Comparison of ENCODE assay signal across 18 mouse cellular contexts in genomic region chr9:102255803-102256202, GRCm38 (mm10).
DNase-seq lines count a peak whose midpoint lies in the region; ATAC-seq and TF ChIP-seq lines count a peak whose summit lies in the region.
"Had no signal": no experiment of that assay in that cellular context is flagged by ENCODE, and none has a peak within 500 bp of the region (broad histone marks: within the 10 kb centered on the region; RNA-seq: fewer than 3 reads in every experiment).

No protein-coding gene starts in this region.

- ATAC-seq in forebrain, postnatal 0 days = peak; percentile 40; the same call in 1 of the 2 replicates
- no peak for ATAC-seq in forebrain, embryonic 15.5 days (replicated peaks)
- no peak for ATAC-seq in midbrain, embryonic 11.5 days (ENCODE audit: low FRiP score)
- ATAC-seq in midbrain, embryonic 16.5 days = no peak
- ATAC-seq in intestine, postnatal 0 days = no peak
- ATAC-seq: forebrain, embryonic 14.5 days; hindbrain, postnatal 0 days had no signal

- H3K27me3 ChIP-seq in forebrain, postnatal 0 days (ENCODE audit: insufficient read depth, low read length) = peaks cover 3% of the 10 kb centered on the region; the same call in 1 of the 2 replicates
- peaks cover 17% of the 10 kb centered on the region; the same call in 1 of the 2 replicates for H3K27me3 ChIP-seq in forebrain, embryonic 15.5 days
- H3K27me3 ChIP-seq in midbrain, embryonic 11.5 days (ENCODE audit: control insufficient read depth, insufficient read depth, low read length) = peaks cover 10% of the 10 kb centered on the region
- H3K27me3 ChIP-seq in midbrain, embryonic 16.5 days (ENCODE audit: control insufficient read depth, insufficient read depth, low read depth, low read length) = no peaks in the 10 kb centered on the region
- no peaks in the 10 kb centered on the region for H3K27me3 ChIP-seq in intestine, postnatal 0 days (replicated peaks; ENCODE audit: control insufficient read depth, insufficient read depth, low read length)

- peak; percentile 60 for DNase-seq in forebrain, postnatal 0 days
- peak; percentile 10 for DNase-seq in midbrain, embryonic 11.5 days (ENCODE audit: low spot score, missing footprints)
- DNase-seq in layer of hippocampus, adult 8-10 months (ENCODE audit: low spot score in 2 of 2) = peak; percentile 23 to 34
- DNase-seq in layer of hippocampus, postnatal 14 days (ENCODE audit: low spot score in 2 of 2) = peak; percentile 50 to 77
- DNase-seq: adrenal gland, adult 2 months; adrenal gland, postnatal 25 days; cerebellum, adult 9-10 months; heart, adult 18-20 months; heart, postnatal 14 days had no signal

- TF ChIP-seq CTCF in forebrain, postnatal 0 days (IDR thresholded peaks at IDR 0.05; ENCODE audit: low read depth) = no peak
- TF ChIP-seq CTCF in intestine, postnatal 0 days (IDR thresholded peaks at IDR 0.05; ENCODE audit: low read depth) = no peak

- no peak overlapping the region for H3K4me3 ChIP-seq in forebrain, postnatal 0 days (ENCODE audit: low read depth, low read length)
- no peak overlapping the region for H3K4me3 ChIP-seq in forebrain, embryonic 15.5 days
- H3K4me3 ChIP-seq in midbrain, embryonic 11.5 days (ENCODE audit: low read depth, low read length) = no peak overlapping the region
- H3K4me3 ChIP-seq in midbrain, embryonic 16.5 days (ENCODE audit: low read depth, low read length) = no peak overlapping the region
- no peak overlapping the region for H3K4me3 ChIP-seq in intestine, postnatal 0 days (ENCODE audit: low read depth, low read length)
- H3K4me3 ChIP-seq: embryonic facial prominence, embryonic 10.5 days; heart, embryonic 15.5 days; hindbrain, embryonic 13.5 days had no signal

- no peak overlapping the region for H3K9ac ChIP-seq in forebrain, postnatal 0 days
- H3K9ac ChIP-seq in forebrain, embryonic 15.5 days (replicated peaks) = no peak overlapping the region
- no peak overlapping the region for H3K9ac ChIP-seq in midbrain, embryonic 11.5 days (ENCODE audit: low read length)
- no peak overlapping the region for H3K9ac ChIP-seq in midbrain, embryonic 16.5 days (ENCODE audit: low read depth, low read length)
- H3K9ac ChIP-seq in intestine, postnatal 0 days (ENCODE audit: low read depth, low read length) = no peak overlapping the region
- H3K9ac ChIP-seq: heart, embryonic 15.5 days; hindbrain, embryonic 13.5 days had no signal

- H3K4me2 ChIP-seq in forebrain, postnatal 0 days (ENCODE audit: low read depth) = no peak overlapping the region
- H3K4me2 ChIP-seq in forebrain, embryonic 15.5 days (replicated peaks) = no peak overlapping the region
- H3K4me2 ChIP-seq in midbrain, embryonic 11.5 days = no peak overlapping the region
- no peak overlapping the region for H3K4me2 ChIP-seq in midbrain, embryonic 16.5 days (ENCODE audit: low read length)
- no peak overlapping the region for H3K4me2 ChIP-seq in intestine, postnatal 0 days (replicated peaks; ENCODE audit: low read depth)
- H3K4me2 ChIP-seq: heart, embryonic 11.5 days; heart, embryonic 15.5 days; hindbrain, embryonic 13.5 days had no signal

- 53% methylated on average over 6 of the region's 6 CpGs for WGBS in forebrain, postnatal 0 days
- 66% methylated on average over 6 of the region's 6 CpGs for WGBS in forebrain, embryonic 15.5 days
- WGBS in midbrain, embryonic 11.5 days = 89% methylated on average over 6 of the region's 6 CpGs
- 86% methylated on average over 6 of the region's 6 CpGs for WGBS in midbrain, embryonic 16.5 days
- WGBS in intestine, postnatal 0 days = 84% methylated on average over 6 of the region's 6 CpGs

- no peak overlapping the region for H3K27ac ChIP-seq in forebrain, postnatal 0 days (ENCODE audit: low read depth, low read length)
- no peak overlapping the region for H3K27ac ChIP-seq in forebrain, embryonic 15.5 days (replicated peaks)
- H3K27ac ChIP-seq in midbrain, embryonic 11.5 days (ENCODE audit: low read depth, low read length) = no peak overlapping the region
- H3K27ac ChIP-seq in midbrain, embryonic 16.5 days (ENCODE audit: low read length) = no peak overlapping the region
- H3K27ac ChIP-seq in intestine, postnatal 0 days (ENCODE audit: low read depth, low read length) = no peak overlapping the region
- H3K27ac ChIP-seq: embryonic facial prominence, embryonic 10.5 days; heart, embryonic 15.5 days; hindbrain, embryonic 13.5 days; hindbrain, postnatal 0 days had no signal

- H3K36me3 ChIP-seq in forebrain, postnatal 0 days (ENCODE audit: insufficient read depth) = no peaks in the 10 kb centered on the region
- H3K36me3 ChIP-seq in forebrain, embryonic 15.5 days = no peaks in the 10 kb centered on the region
- no peaks in the 10 kb centered on the region for H3K36me3 ChIP-seq in midbrain, embryonic 11.5 days (ENCODE audit: control insufficient read depth, insufficient read depth, low read length)
- H3K36me3 ChIP-seq in midbrain, embryonic 16.5 days (ENCODE audit: control insufficient read depth, insufficient read depth, low read length) = no peaks in the 10 kb centered on the region
- no peaks in the 10 kb centered on the region for H3K36me3 ChIP-seq in intestine, postnatal 0 days (ENCODE audit: control insufficient read depth, insufficient read depth)
- H3K36me3 ChIP-seq: embryonic facial prominence, embryonic 10.5 days; heart, embryonic 15.5 days; hindbrain, embryonic 13.5 days had no signal

- H3K9me3 ChIP-seq in forebrain, postnatal 0 days (ENCODE audit: low read length) = no peaks in the 10 kb centered on the region
- no peaks in the 10 kb centered on the region for H3K9me3 ChIP-seq in forebrain, embryonic 15.5 days
- H3K9me3 ChIP-seq in midbrain, embryonic 11.5 days (ENCODE audit: control insufficient read depth, low read length) = no peaks in the 10 kb centered on the region
- no peaks in the 10 kb centered on the region for H3K9me3 ChIP-seq in midbrain, embryonic 16.5 days (replicated peaks; ENCODE audit: control insufficient read depth, low read length, poor library complexity, severe bottlenecking)
- H3K9me3 ChIP-seq in intestine, postnatal 0 days (ENCODE audit: control insufficient read depth) = no peaks in the 10 kb centered on the region
- H3K9me3 ChIP-seq: embryonic facial prominence, embryonic 10.5 days; heart, embryonic 15.5 days; hindbrain, embryonic 13.5 days had no signal

- no peaks in the 10 kb centered on the region for H3K4me1 ChIP-seq in forebrain, postnatal 0 days (ENCODE audit: insufficient read depth)
- H3K4me1 ChIP-seq in forebrain, embryonic 15.5 days = no peaks in the 10 kb centered on the region
- H3K4me1 ChIP-seq in midbrain, embryonic 11.5 days (ENCODE audit: control insufficient read depth, insufficient read depth, low read length) = peaks cover 2% of the 10 kb centered on the region
- peaks cover 4% of the 10 kb centered on the region; the same call in 1 of the 2 replicates for H3K4me1 ChIP-seq in midbrain, embryonic 16.5 days (ENCODE audit: control insufficient read depth, insufficient read depth, low read length)
- no peaks in the 10 kb centered on the region for H3K4me1 ChIP-seq in intestine, postnatal 0 days (replicated peaks; ENCODE audit: control insufficient read depth, insufficient read depth, low read length)
- H3K4me1 ChIP-seq: embryonic facial prominence, embryonic 10.5 days; heart, embryonic 15.5 days had no signal

Comparison
In these comparisons a context has a peak if more than half of its experiments do, and no peak if none do; other contexts are left out.
1. DNase-seq: peak in every context shown above with its lines; median percentile 64 in layer of hippocampus, postnatal 14 days; 60 in forebrain, postnatal 0 days; 28 in layer of hippocampus, adult 8-10 months; 10 in midbrain, embryonic 11.5 days.